Comparison of ENCODE assay signal across 9 mouse cellular contexts in genomic region chr5:137734289-137735061, GRCm38 (mm10). TPM values are rescaled to one million over a fixed set of nuclear protein-coding genes. Genes with fewer than 3 reads are reported as not detected.
DNase-seq lines count a peak whose midpoint lies in the region; ATAC-seq and TF ChIP-seq lines count a peak whose summit lies in the region.
"Had no signal": no experiment of that assay in that cellular context is flagged by ENCODE, and none has a peak within 500 bp of the region (broad histone marks: within the 10 kb centered on the region; RNA-seq: fewer than 3 reads in every experiment).

No protein-coding gene starts in this region.

- peak; percentile 64 for ATAC-seq in kidney, embryonic 14.5 days (ENCODE audit: low FRiP score, low TSS enrichment)
- ATAC-seq in neural tube, embryonic 13.5 days (ENCODE audit: low read depth), result peak; percentile 97

- TF ChIP-seq POLR2A in kidney, adult 2 months (IDR thresholded peaks at IDR 0.05; ENCODE audit: low read depth, low read length), result no peak

- no peak overlapping the region for H3K4me3 ChIP-seq in kidney, embryonic 14.5 days (ENCODE audit: low read length)
- no peak overlapping the region for H3K4me3 ChIP-seq in kidney, adult 2 months (ENCODE audit: insufficient read depth, low read depth, low read length)
- peak overlapping the region; percentile 29 for H3K4me3 ChIP-seq in neural tube, embryonic 13.5 days

- no peak overlapping the region for H3K9ac ChIP-seq in kidney, embryonic 14.5 days (ENCODE audit: low read depth, low read length)
- peak overlapping the region; percentile 67 for H3K9ac ChIP-seq in neural tube, embryonic 13.5 days

- no peak overlapping the region for H3K4me2 ChIP-seq in kidney, embryonic 14.5 days (replicated peaks; ENCODE audit: low read depth, low read length)
- peak overlapping the region; percentile 54 for H3K4me2 ChIP-seq in neural tube, embryonic 13.5 days

- H3K36me3 ChIP-seq in kidney, embryonic 14.5 days (ENCODE audit: control insufficient read depth, insufficient read depth, low read length), result peaks cover 14% of the 10 kb centered on the region
- H3K36me3 ChIP-seq in kidney, adult 2 months (ENCODE audit: control insufficient read depth, insufficient read depth, low read length), result no peaks in the 10 kb centered on the region
- peaks cover 73% of the 10 kb centered on the region for H3K36me3 ChIP-seq in neural tube, embryonic 13.5 days

- no peak overlapping the region for H3K27ac ChIP-seq in kidney, embryonic 14.5 days (ENCODE audit: low read depth, low read length)
- H3K27ac ChIP-seq in kidney, adult 2 months (ENCODE audit: insufficient read depth, low read depth, low read length), result no peak overlapping the region
- peak overlapping the region; percentile 99 for H3K27ac ChIP-seq in neural tube, embryonic 13.5 days (replicated peaks)

- WGBS in kidney, embryonic 14.5 days, result 73% methylated on average over 6 of the region's 6 CpGs
- 74% methylated on average over 6 of the region's 6 CpGs for WGBS in kidney, adult 2 months
- 43% methylated on average over 6 of the region's 6 CpGs for WGBS in neural tube, embryonic 13.5 days

- DNase-seq in kidney, adult 2 months, result no peak
- peak; percentile 87 to 95 for DNase-seq in frontal cortex, postnatal 10 days (ENCODE audit: low spot score in 2 of 2)
- peak; percentile 55 to 97 for DNase-seq in left cerebral cortex, adult 8-10 months (ENCODE audit: low spot score in 2 of 2)
- no peak for DNase-seq in gastrocnemius, adult 8-10 months (ENCODE audit: low spot score in 2 of 2)
- DNase-seq in natural killer cell, adult 2 months (ENCODE audit: low spot score in 2 of 2), result no peak
- no peak for DNase-seq in gastrocnemius, adult 18-20 months (ENCODE audit: low spot score)

- TF ChIP-seq CTCF in kidney, adult 2 months (conservative IDR thresholded peaks at IDR 0.05; ENCODE audit: insufficient read depth, insufficient read length, low read depth, low read length), result no peak

- no peaks in the 10 kb centered on the region for H3K9me3 ChIP-seq in kidney, embryonic 14.5 days (ENCODE audit: control insufficient read depth, low read length)
- no peaks in the 10 kb centered on the region for H3K9me3 ChIP-seq in neural tube, embryonic 13.5 days

- H3K27me3 ChIP-seq in kidney, embryonic 14.5 days (ENCODE audit: control insufficient read depth, insufficient read depth, low read length), result no peaks in the 10 kb centered on the region
- no peaks in the 10 kb centered on the region for H3K27me3 ChIP-seq in kidney, adult 2 months (replicated peaks; ENCODE audit: control insufficient read depth, insufficient read depth, low read length)
- H3K27me3 ChIP-seq in neural tube, embryonic 13.5 days, result no peaks in the 10 kb centered on the region
- H3K27me3 ChIP-seq: CH12.LX had no signal

- H3K4me1 ChIP-seq in kidney, embryonic 14.5 days (ENCODE audit: control insufficient read depth, insufficient read depth, low read length), result 0 out of 2 replicates have a peak, but pooled peaks cover 4% of the 10 kb centered on the region
- H3K4me1 ChIP-seq in kidney, adult 2 months (ENCODE audit: control insufficient read depth, insufficient read depth, low read length), result no peaks in the 10 kb centered on the region
- H3K4me1 ChIP-seq in neural tube, embryonic 13.5 days (replicated peaks), result peaks cover 66% of the 10 kb centered on the region

RNA-seq across cellular contexts. Expression of gene Nyap1, which starts 6.9 kb away (rescaled TPM):
- 0.56 and 1.1 TPM in 2 replicates for polyA plus RNA-seq in kidney, embryonic 14.5 days (2014; fragmentation: Nextera tagmentation; extraction: Ambion mirVana)
- polyA plus RNA-seq in kidney, adult 2 months (2012; rRNA removed), result 3.1 and 4.1 TPM in 2 replicates
- total RNA-seq in left cerebral cortex, adult 8-10 months (2022), result 10 to 100 TPM; 76.3 to 78.9 (median 77.7) TPM
- 23.4 and 25.4 TPM in 2 replicates for polyA plus RNA-seq in neural tube, embryonic 13.5 days (2015; fragmentation: Nextera tagmentation; extraction: Ambion mirVana)
- under 1 TPM in 2 of 4 experiments, not detected in 2; 0.10 to 0.16 TPM for total RNA-seq in gastrocnemius, adult 8-10 months (2022)
- total RNA-seq in gastrocnemius, adult 18-20 months (2021), result under 1 TPM; 0.21 to 0.28 TPM

RNA-seq across cellular contexts. Expression of gene Tsc22d4, which starts 11.1 kb away (rescaled TPM):
- 104 and 121 TPM in 2 replicates for polyA plus RNA-seq in kidney, embryonic 14.5 days (2014; fragmentation: Nextera tagmentation; extraction: Ambion mirVana)
- polyA plus RNA-seq in kidney, adult 2 months (2012; rRNA removed), result 71.2 and 78.4 TPM in 2 replicates
- total RNA-seq in left cerebral cortex, adult 8-10 months (2022), result 100 to 1,000 TPM; 149 to 216 (median 162) TPM
- 76.8 and 86.9 TPM in 2 replicates for polyA plus RNA-seq in neural tube, embryonic 13.5 days (2015; fragmentation: Nextera tagmentation; extraction: Ambion mirVana)
- 10 to 100 TPM; 39.6 to 68.9 (median 47.7) TPM for total RNA-seq in gastrocnemius, adult 8-10 months (2022)
- 10 to 100 TPM; 53.0 to 68.0 TPM for total RNA-seq in gastrocnemius, adult 18-20 months (2021)

RNA-seq across cellular contexts. Expression of gene Ppp1r35, which starts 44.2 kb away (rescaled TPM):
- 41.6 and 54.8 TPM in 2 replicates for polyA plus RNA-seq in kidney, embryonic 14.5 days (2014; fragmentation: Nextera tagmentation; extraction: Ambion mirVana)
- polyA plus RNA-seq in kidney, adult 2 months (2012; rRNA removed), result 30.6 and 36.6 TPM in 2 replicates
- total RNA-seq in left cerebral cortex, adult 8-10 months (2022), result 10 to 100 TPM; 14.5 to 20.2 (median 15.9) TPM
- 38.1 and 39.7 TPM in 2 replicates for polyA plus RNA-seq in neural tube, embryonic 13.5 days (2015; fragmentation: Nextera tagmentation; extraction: Ambion mirVana)
- total RNA-seq in gastrocnemius, adult 8-10 months (2022), result 1 to 10 TPM; 4.7 to 6.0 (median 5.3) TPM
- 1 to 10 TPM; 6.2 to 7.7 TPM for total RNA-seq in gastrocnemius, adult 18-20 months (2021)

RNA-seq across cellular contexts. Expression of gene Agfg2, which starts 49.9 kb away (rescaled TPM):
- polyA plus RNA-seq in kidney, embryonic 14.5 days (2014; fragmentation: Nextera tagmentation; extraction: Ambion mirVana), result 14.4 and 14.8 TPM in 2 replicates
- polyA plus RNA-seq in kidney, adult 2 months (2012; rRNA removed), result 36.5 and 48.1 TPM in 2 replicates
- 10 to 100 TPM; 50.0 to 54.8 (median 51.4) TPM for total RNA-seq in left cerebral cortex, adult 8-10 months (2022)
- polyA plus RNA-seq in neural tube, embryonic 13.5 days (2015; fragmentation: Nextera tagmentation; extraction: Ambion mirVana), result 15.5 and 16.6 TPM in 2 replicates
- 1 to 10 TPM; 2.4 to 4.4 (median 3.3) TPM for total RNA-seq in gastrocnemius, adult 8-10 months (2022)
- total RNA-seq in gastrocnemius, adult 18-20 months (2021), result 1 to 10 TPM; 5.9 to 7.5 TPM

RNA-seq across cellular contexts. Expression of gene Mepce, which starts 53.0 kb away (rescaled TPM):
- 11.8 and 16.4 TPM in 2 replicates for polyA plus RNA-seq in kidney, embryonic 14.5 days (2014; fragmentation: Nextera tagmentation; extraction: Ambion mirVana)
- 41.0 and 42.9 TPM in 2 replicates for polyA plus RNA-seq in kidney, adult 2 months (2012; rRNA removed)
- 10 to 100 TPM; 42.8 to 57.8 (median 45.5) TPM for total RNA-seq in left cerebral cortex, adult 8-10 months (2022)
- polyA plus RNA-seq in neural tube, embryonic 13.5 days (2015; fragmentation: Nextera tagmentation; extraction: Ambion mirVana), result 9.9 and 12.3 TPM in 2 replicates
- total RNA-seq in gastrocnemius, adult 8-10 months (2022), result 10 to 100 TPM; 23.0 to 24.2 (median 23.3) TPM
- 10 to 100 TPM; 24.1 to 26.1 TPM for total RNA-seq in gastrocnemius, adult 18-20 months (2021)

Comparison
In these comparisons a context has a peak if more than half of its experiments do, and no peak if none do; other contexts are left out.
1. DNase-seq: peak in frontal cortex, postnatal 10 days (2 of 2) and left cerebral cortex, adult 8-10 months (2 of 2); none in kidney, adult 2 months (single experiment), gastrocnemius, adult 8-10 months (0 of 2), natural killer cell, adult 2 months (0 of 2) and gastrocnemius, adult 18-20 months (single experiment).
2. RNA of gene Nyap1, which starts 6.9 kb away (total RNA-seq): 76.3 to 78.9 TPM in left cerebral cortex, adult 8-10 months; 0.21 to 0.28 TPM in gastrocnemius, adult 18-20 months and 0.10 to 0.16 TPM in gastrocnemius, adult 8-10 months; every median in the first group is over 10 times any median in the second.